Mouse (Mus musculus): ENCODE data around the gene Ppp4c.

Gene Ppp4c

DNA sequence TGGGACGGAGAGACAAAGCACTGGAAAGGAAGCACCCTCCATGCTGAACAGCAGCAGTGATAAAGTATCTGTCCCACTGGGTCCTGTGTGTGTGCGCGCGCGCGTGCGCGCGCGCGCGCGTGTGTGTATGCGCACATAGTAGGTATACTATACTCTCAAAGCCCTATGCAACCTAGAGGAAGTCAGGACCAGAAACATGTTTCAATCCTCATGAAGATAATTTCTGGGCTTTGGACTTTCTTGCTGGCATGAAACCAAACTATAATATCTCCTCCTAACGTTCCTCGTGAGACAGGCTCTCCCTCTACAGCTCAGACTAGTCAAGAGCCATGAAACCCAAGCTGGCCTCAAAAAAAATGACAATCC, 8.7 kb upstream of the Ppp4c start:
- DNase-seq = no peak

DNA sequence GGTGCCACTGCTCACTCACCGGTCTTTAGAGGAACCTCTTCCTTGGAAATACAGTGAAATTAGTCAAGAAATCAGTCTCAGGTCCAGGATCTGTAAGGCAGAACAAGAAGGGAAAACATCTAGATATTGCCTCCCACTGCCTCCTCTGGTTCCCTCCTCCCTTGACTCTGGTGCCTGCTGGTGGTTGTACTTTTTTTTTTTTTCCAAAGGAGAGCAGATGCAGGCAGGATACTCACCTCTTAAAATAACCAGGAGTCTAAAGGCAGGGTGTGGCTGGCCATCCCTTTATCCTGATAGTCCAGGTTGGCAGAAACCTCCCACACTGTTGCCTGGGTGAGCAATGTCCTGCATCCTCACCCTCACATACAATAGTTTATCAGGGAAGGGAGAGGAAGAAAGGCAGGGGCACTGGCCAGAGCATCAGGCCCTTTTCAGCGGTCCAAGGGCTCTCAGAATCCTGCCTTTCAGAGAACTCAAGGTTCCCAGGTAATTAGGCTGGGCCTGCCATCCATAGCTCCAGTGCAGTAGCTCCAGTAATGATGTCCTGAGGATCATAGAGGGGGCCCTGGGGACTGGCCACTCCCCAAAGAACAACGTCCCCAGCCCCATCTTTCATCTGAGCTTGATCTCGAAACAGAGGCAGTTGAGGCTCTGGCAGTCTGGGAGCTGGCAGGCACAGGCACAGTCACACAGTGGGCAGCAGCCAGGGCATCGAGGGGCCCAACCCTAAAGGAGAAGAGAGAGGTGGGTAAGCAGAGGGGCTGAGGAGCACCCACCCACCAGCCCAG, 8.2 kb upstream of the Ppp4c start:
- DNase-seq = no peak

DNA sequence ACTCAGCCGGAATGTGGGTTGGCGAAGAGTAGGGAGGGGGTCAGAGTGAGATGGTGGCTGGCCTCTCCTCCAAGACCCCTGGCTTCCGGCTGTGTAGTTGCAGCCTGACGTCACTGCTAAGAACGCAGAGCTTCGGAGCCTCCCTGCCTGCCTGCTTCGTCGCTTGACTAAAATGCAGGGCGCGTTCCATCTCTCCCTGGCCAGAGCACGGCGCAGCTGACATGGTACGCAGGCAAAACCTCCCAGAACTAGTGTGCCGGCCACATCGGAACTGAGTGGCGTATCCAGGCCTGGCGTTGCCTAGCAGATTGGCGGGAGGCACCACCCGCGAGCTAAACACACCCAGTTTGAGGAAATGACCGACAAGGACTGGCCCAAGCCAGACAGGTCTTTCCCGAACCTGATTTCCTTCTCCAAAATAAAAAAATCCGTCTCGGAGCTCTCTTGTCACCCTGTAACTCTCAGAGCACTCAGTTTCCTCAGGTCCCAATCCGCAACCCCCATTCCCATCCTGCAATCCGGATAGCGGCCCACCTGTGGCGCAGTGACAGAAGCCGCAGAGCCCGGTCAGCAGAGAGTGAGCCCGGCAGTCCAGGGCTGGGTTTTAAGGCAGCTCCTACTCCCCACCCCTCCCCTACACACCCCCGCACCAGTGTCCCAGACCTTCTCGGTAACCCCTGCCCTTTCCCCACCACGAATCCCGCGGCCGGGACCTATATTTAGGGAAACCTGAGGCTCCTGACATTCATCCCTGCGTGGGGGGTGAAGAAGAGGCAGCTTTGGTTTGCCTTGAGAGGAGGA, 7.4 kb upstream of the Ppp4c start:
- DNase-seq = no peak

DNA sequence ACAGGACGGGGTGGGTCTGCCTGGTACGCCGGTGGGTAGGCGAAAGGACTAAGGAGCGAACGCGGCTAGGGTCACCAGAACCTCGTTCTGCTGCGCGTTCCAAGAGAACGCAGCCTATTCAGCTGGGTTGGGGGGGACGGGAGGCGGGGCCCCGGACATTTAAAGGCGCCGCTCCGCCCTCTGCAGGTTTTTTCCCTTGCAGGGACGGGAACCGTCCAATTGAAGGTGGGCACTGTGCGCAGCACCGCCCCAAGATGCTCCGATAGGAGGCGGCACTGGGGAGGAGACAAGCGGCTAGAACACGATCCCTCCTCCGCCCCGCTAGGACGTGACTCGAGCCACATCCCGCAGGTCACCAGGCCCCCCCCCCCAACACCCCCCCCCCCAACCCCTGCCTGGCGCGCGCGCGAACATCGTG, 6.8 kb upstream of the Ppp4c start:
- peak; percentile 97 for DNase-seq

DNA sequence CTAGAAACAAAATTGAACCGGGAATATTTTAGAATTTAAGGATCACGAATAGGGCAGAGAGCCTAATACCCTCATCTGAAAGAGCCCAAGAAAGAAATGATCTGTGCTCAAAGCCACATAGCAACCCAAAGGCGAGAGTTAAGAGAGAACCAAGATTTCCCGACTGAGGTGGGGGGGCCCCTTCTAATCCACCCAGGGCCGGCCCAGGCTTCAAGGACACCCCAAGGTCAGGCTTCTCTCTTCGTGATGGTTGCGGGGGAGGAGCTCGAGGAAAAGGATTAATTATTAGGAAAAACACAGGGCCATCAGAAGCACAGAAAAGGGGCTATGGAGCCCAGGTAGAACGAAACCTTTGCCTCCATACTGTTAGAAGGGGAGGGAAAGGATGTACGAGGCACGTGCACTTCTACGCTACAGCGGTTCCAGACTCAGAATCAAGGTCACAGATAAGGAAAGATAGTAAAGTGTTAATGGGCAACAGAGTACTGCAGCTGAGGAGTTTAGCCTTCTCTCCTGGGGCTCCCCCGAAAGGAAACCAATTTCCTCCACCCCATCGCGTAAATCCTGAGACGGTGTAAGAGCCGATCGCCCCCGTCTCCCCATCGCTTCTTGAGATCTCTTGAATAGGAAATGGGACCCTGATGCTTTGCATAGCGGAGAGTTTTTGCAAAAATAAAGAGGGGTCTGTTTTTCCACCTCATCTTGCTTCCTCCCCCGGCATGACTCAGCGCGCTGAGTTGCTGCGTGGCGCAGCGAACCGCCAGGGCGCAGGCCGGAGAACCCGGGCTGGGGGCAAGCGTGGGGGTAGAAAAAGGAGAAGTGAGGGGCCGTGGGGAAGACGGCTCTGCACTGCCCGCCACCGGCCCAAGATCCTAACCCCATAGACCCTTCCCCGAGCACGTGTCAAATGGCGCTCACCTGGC, 6.1 kb upstream of the Ppp4c start:
- DNase-seq = no peak

DNA sequence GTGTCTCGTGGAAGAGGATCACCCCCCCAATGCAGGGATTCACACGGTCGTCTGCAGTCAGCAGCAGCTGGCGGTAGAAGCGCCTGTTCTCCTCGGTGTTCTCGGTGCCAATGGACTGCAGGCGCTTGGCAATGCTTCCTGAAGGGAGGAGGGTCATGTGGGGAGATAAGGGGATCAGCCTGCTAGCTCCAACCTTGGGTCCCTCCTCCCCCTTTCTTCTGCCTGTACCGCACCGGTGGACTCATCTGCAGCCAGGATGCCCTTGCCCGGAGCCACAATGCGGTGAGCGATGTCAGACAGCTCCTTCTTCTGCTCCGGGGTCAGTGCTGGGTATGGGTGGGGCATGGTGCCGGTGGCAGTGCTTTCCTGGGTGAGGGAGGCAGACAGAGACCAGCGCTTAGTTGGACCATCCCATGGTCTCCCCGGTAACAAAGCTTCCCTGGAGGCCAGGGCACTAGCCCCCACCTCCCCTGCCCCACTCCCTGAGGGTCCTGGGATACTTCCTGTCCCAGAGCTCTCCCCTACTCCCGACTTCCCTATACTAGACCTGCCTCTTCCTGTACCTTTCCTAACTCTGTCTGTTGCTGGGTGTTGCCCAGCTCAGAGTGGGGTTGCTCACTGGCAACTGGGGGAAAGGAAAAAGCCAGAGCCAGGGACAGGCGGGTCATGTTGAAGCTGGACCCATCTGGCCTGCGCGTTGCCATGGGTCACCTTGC, 5.3 kb upstream of the Ppp4c start, which contains the start of gene Fam57b:
TSS of gene Fam57b (plus strand) at position 258 of the 716 bp plus-strand sequence.
- DNase-seq = no peak

DNA sequence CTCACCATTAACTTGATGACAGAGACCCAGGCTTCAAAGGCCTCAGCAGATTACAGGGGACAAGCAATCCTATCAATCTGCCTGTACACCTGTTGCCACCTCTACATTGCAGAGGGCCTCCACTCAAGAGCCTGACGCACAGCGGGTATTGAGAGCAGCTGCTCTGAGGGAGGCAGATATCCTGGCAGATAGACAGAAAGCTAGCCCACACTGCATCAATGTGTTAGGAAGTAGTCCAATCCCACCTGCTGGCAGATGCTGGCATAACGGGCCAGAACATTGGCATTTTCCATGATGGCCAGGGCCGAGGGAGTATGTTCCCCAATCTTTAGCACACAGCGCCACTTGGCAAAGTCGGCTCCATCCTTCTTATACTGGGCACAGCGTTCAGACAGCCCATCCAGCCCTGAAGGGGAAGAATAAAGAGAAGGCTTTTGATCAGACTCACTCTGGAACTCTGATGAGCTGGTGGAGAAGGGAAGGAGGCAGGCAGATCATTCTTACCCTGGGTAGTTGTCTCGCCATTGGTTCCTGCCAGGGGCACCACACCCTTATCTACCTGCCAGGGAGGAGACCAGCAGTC, 4.1 kb upstream of the Ppp4c start:
- DNase-seq = peak in 1 of 2 experiments; percentile 51

DNA sequence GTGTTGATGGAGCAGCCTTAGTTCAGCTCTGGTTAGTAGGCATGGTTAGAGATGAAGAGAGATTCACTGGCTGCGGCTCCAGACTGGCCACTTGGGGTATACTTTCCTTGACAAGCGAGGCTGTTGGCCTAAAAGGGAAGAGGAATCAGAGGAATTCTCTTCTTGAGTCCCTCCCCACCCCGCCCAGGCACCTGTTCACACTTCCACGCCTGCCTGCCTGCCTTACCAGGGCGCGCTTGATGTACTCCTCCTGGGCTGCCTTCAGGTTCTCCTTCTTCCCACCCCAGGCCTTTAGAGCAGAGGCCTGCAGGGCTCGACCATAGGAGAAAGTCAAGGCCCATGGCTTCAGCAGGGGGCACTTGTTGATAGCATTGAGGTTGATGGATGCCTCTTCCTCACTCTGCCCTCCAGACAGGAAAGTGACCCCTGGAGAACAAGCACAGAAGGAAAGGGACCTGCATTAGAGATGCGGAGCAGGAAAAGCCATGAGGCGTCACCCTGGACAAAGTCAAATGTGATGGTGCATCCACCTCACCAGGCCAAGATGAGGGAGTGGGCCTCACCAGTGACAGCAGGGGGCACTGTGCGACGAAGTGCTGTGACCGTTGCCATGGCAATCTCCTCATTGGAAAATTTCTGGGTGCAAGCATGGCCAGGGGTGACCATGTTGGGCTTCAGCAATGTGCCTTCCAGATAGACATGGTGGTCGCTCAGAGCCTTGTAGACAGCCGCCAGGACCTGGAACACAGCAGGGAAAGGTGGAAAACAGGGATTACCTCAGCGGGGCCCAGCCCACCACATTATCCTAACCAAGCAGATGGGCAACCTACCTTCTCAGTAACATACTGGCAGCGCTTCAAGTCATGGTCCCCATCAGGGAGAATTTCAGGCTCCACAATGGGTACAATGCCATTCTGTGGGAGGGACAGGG, 3.4 kb upstream of the Ppp4c start:
- no peak for DNase-seq

DNA sequence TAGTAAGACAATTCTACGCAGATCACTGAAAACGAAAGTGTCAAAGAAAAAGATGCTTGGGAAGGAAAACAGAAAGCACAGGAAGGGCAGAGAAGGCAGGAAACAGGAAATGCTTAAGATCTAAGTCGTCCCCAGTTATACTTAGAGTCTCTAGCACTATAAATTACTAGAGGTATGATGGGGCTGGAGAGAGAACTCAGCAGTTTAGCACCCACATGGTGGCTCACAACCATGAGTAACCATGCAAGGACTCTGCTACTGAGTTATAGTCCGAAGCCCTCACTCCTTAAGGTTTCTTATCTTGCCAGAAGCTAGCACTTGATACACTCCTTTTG, 1.9 kb upstream of the Ppp4c start:
- no peak for DNase-seq

DNA sequence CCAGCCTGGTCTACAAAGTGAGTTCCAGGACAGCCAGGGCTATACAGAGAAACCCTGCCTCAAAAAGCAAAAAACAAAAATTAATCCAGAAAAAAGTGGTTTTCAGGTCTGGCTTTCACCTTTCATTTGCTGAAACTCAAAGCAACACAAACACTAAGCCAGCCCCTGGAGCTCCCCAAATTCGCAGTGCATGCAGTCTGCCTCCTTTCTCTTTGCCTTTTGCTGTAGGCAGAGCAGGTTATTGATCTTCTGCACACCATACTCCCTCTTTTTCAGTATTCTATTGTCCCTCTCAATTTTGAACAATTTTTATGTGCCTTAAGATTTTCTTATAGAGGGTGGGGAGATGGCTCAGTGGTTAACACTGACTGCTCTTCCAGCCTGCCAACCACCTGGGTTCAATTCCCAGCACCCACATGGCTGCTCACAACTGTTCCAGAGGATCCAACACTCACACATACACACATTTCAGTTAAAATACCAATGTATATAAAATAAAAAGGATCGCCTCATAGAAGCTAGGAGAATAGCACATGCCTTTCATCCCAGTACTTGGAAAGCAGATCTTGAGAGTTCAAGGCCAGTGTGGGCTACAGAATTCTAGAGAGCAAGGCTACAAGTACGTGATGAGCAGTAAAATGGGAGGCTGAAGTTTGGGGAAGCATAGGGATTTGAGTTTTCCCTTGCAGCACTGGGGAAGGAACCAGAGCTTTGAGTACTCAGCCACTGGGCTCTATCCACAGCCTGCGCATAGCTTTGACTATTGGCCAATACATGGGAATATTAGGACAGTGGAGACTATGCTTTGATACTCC, 1.4 kb upstream of the Ppp4c start:
- no peak for DNase-seq

DNA sequence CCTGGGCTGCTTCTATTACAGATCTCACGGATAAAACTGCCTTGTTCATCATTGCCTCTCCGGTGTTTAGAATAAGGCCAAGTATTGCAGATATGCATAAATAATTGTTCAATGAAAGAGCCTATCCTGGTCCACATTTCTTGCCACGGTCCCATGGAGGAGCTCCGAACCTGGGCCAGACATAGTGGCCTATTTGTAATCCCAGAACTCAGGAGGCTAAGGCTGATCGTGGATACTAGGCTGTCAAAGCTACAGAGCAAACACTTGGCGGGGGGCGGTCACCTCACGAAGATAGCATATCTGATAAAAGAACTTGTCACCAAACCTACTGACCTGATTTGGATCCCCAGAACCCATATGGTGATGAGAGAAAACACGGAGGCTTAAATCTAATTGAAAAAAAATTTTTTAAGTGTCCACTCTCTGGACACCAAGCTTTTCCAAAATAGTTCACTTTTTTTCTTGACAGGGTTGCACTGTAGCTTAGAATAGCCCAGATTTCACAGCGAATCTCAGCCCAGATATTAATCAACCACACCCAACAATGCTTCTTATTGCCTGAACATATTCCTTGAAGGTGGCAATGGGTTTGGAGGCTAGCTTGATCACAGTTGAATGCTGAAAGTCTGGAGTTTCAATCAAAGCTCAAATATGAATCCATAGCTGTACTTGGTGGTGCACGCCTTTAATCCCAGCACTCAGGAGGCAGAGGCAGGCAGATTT, 586 bp upstream of the Ppp4c start:
- no peak for DNase-seq

DNA sequence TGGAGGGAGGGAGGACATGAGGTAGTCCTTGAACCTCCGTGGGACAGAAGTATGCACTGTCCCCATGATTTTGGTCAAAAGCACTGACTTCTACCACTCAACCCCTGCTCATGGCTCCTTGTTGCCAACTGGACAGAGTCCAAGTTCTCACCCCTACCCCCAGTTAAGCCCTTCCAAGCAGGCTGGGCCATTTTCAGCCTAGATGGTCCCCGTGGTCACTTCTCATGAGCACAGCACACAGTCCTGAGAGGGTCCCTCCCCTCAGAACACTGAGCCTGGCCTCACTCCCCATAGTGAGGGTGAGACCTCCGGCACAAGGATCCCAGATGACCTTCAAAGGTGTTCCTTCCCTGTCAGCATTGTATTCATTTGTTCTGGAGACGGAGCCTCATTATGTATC, 3.2 kb downstream of the Ppp4c start:
- DNase-seq = no peak

DNA sequence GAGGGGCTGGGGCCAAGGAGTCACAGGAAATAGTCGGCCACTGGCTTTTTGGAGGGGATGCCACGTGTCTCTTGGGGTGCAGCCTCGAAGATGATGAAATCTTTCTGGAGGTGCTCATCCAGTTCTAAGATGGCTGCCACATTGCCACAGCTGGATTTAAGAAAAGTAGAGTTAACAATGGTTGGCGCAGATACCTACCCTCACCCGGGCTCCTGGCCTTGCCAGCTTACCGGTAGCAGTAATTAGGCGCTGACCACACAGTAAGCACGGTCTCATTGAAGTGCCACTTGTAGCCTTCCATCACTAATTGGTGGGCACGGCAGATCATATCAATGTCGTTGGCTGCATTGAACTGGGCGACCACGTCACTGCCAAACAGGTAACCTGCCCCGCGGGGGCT, 6.2 kb downstream of the Ppp4c start:
- no peak for DNase-seq

DNA sequence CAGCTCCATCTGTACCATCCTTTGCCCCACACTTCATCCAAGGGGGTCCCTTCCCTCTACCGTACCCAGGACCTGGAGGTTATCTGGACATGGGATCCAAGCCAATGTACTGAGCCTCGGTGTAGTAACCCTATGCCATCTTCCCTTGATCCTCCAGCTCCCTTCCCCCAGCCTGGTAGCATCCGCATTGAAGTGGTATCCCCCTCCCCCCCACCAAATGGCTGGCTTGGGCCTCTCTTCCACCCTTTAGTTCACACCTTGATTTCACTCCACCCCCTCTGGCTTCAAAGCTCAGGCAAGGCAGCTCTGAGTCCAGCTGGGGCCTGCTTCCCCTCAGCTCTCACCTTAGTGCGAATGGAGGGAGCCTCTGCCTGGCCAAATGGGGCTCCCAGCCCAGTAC, 7.2 kb downstream of the Ppp4c start:
- DNase-seq = no peak

DNA sequence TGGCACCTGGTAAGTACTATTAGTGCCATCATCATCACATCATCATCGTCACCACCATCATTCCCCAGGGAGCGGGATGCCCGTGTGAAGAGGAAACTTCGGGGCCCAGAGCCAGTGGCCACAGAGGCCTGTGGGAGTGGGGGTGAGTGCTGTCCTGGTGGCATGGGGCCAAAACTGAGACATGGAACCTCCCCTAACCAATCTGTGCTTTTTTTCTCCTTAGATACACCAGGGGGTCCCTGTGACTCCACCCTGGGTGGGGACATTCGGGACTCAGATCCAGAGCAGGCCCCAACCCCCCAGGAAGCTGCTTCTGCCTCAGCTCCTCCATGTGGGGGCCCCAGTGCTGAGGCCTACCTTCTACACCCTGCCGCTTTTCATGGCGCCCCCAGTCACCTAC, 7.8 kb downstream of the Ppp4c start:
- no peak for DNase-seq

DNA sequence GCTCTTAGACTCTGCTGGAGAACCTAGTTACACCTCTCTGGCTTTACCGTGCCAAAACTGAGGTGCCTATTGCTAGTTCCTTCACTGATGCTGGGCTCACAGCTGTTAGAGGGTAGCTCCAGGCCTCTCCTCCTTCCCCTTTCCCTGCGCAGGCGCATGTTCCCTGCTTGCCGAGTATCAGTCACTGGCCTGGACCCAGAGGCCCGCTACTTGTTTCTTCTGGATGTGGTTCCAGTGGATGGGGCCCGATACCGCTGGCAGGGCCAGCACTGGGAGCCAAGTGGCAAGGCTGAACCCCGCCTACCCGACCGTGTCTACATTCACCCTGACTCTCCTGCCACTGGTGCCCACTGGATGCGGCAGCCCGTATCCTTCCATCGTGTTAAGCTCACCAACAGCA, 9.6 kb downstream of the Ppp4c start:
- no peak for DNase-seq

DNA sequence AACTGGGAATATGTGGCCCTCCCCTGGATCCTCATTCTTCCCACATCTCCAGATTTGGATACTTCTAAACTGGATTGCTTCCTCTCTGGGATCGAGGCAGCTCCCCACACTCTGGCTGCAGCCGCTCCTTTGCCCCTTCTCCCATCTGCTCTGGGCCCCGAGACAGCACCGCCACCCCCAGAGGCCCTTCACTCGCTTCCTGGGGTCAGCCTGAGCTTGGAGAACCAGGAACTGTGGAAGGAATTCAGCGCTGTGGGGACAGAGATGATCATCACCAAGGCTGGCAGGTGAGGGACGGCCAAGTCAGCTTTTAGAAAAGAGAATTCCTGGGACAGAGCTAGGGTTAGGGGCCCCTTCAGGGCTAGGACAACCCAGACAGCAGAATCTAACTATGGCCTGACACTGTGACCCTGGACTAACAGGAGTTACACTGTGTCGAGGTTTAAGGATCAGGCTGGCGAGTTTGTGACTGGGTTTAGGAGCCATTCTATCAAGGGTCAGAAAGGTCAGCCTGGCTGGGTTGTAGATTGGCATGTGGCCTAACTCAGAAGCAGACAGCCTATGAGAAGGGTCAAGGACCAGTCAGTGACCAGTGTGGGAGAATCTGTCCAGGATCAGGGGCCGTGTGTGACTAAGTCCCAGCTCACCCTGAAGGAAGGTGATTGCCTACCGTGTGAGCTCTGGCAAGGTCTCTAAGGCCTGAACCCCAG, 10.5 kb downstream of the Ppp4c start:
- no peak for DNase-seq

DNA sequence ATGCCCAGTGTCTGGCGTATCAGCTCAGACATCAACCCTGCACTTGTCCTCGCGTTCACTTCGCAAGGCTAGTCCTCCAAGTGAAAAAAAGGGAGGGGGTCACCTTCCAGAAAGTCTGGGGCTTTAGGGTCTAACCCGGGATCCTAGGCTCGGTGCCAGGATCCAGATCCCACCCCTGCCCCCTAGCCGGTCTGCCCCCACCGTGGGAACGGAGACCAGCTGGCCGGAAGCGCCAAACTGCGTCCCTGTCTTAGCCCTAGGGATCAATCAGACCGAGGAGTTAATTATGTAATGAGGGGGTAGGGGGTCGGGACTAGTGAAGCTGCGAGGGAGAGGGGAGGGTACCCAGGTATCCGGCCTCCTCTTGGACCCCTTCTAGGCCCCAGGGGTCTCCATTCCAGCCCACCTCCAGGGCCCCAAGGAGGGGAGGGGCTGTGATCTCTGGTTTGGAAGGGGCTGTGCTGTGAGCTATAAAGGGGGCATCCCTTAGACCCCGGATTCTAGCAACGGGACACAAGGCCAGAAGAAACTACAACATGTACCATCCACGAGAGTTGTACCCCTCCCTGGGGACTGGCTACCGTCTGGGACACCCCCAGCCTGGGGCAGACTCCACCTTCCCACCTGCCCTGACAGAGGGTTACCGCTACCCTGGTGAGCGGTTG, 11.2 kb downstream of the Ppp4c start, which contains the start of gene Tbx6:
TSS of gene Tbx6 (plus strand) at position 513 of the 665 bp plus-strand sequence.
- DNase-seq = peak in 1 of 2 experiments; percentile 47

Measured in thymus, postnatal 36 days (tissue).